Mouse (Mus musculus): ENCODE measurements around the gene Olfr281. TPM values are rescaled to one million over a fixed set of nuclear protein-coding genes. Genes with fewer than 3 reads are reported as not detected.

Gene Olfr281
- polyA plus RNA-seq, 1 experiment = not detected

GRCm38 (mm10) chr15:98497631-98498030 lies 45.2 kb downstream of the Olfr281 start:
- TF ChIP-seq CTCF (IDR thresholded peaks at IDR 0.05; ENCODE audit: control insufficient read depth, insufficient read depth, low read length) (no peak), POLR2A (IDR thresholded peaks at IDR 0.05; ENCODE audit: borderline replicate concordance, control insufficient read depth, low read depth, low read length) (no peak)
- WGBS = 77% methylated on average over 17 of the region's 17 CpGs

GRCm38 (mm10) chr15:98503317-98503716 lies 50.9 kb downstream of the Olfr281 start:
- H3K4me3 ChIP-seq (replicated peaks; ENCODE audit: control insufficient read depth, low read depth, low read length) = no peak overlapping the region
- no peak overlapping the region for H3K27ac ChIP-seq (ENCODE audit: control insufficient read depth, insufficient read depth, low read depth, low read length, poor library complexity)
- TF ChIP-seq POLR2A (IDR thresholded peaks at IDR 0.05; ENCODE audit: borderline replicate concordance, control insufficient read depth, low read depth, low read length) (no peak), CTCF (IDR thresholded peaks at IDR 0.05; ENCODE audit: control insufficient read depth, insufficient read depth, low read length) (no peak)
- H3K4me1 ChIP-seq (ENCODE audit: control insufficient read depth, insufficient read depth, low read length) = no peaks in the 10 kb centered on the region; the same call in 1 of the 2 replicates
- 79% methylated on average over 3 of the region's 3 CpGs for WGBS

More at GRCm38 (mm10) chr15:98497631-98498030, 45.2 kb downstream of the Olfr281 start:
- Histone ChIP-seq H3K4me1 (ENCODE audit: control insufficient read depth, insufficient read depth, low read length) (no peaks in the 10 kb centered on the region; the same call in 1 of the 2 replicates), H3K27ac (ENCODE audit: control insufficient read depth, insufficient read depth, low read depth, low read length, poor library complexity) (no peak overlapping the region), H3K4me3 (replicated peaks; ENCODE audit: control insufficient read depth, low read depth, low read length) (no peak overlapping the region)

GRCm38 (mm10) chr15:98504514-98504913 lies 52.1 kb downstream of the Olfr281 start:
- 18% methylated on average over 18 of the region's 18 CpGs for WGBS
- no peak overlapping the region for H3K27ac ChIP-seq (ENCODE audit: control insufficient read depth, insufficient read depth, low read depth, low read length, poor library complexity)
- H3K4me3 ChIP-seq (replicated peaks; ENCODE audit: control insufficient read depth, low read depth, low read length) = no peak overlapping the region
- TF ChIP-seq POLR2A (IDR thresholded peaks at IDR 0.05; ENCODE audit: borderline replicate concordance, control insufficient read depth, low read depth, low read length) (no peak), CTCF (IDR thresholded peaks at IDR 0.05; ENCODE audit: control insufficient read depth, insufficient read depth, low read length) (peak; percentile 68)
- no peaks in the 10 kb centered on the region; the same call in 1 of the 2 replicates for H3K4me1 ChIP-seq (ENCODE audit: control insufficient read depth, insufficient read depth, low read length)

- WGBS = 33% methylated on average over 9 of the region's 9 CpGs
- H3K4me1 ChIP-seq (ENCODE audit: control insufficient read depth, insufficient read depth, low read length) = peaks cover 2% of the 10 kb centered on the region
- no peak overlapping the region for H3K4me3 ChIP-seq (replicated peaks; ENCODE audit: control insufficient read depth, low read depth, low read length)
- TF ChIP-seq CTCF (IDR thresholded peaks at IDR 0.05; ENCODE audit: control insufficient read depth, insufficient read depth, low read length) = no peak
- TF ChIP-seq POLR2A (IDR thresholded peaks at IDR 0.05; ENCODE audit: borderline replicate concordance, control insufficient read depth, low read depth, low read length) = no peak
- H3K27ac ChIP-seq (ENCODE audit: control insufficient read depth, insufficient read depth, low read depth, low read length, poor library complexity) = no peak overlapping the region
Observed at GRCm38 (mm10) chr15:98506253-98506957, 54.0 kb downstream of the Olfr281 start.

- H3K27ac ChIP-seq (ENCODE audit: control insufficient read depth, insufficient read depth, low read depth, low read length, poor library complexity) = no peak overlapping the region
- H3K4me3 ChIP-seq (replicated peaks; ENCODE audit: control insufficient read depth, low read depth, low read length) = no peak overlapping the region
- TF ChIP-seq POLR2A (IDR thresholded peaks at IDR 0.05; ENCODE audit: borderline replicate concordance, control insufficient read depth, low read depth, low read length) (no peak), CTCF (IDR thresholded peaks at IDR 0.05; ENCODE audit: control insufficient read depth, insufficient read depth, low read length) (no peak)
- WGBS = 78% methylated on average over 6 of the region's 6 CpGs
- H3K4me1 ChIP-seq (ENCODE audit: control insufficient read depth, insufficient read depth, low read length) = peaks cover 2% of the 10 kb centered on the region
Observed at GRCm38 (mm10) chr15:98507321-98507720, 54.9 kb downstream of the Olfr281 start.

- 52% methylated on average over 2 of the region's 2 CpGs for WGBS
- no peak overlapping the region for H3K27ac ChIP-seq (ENCODE audit: control insufficient read depth, insufficient read depth, low read depth, low read length, poor library complexity)
Observed at GRCm38 (mm10) chr15:98509387-98509786, 57.0 kb downstream of the Olfr281 start.

More at GRCm38 (mm10) chr15:98509387-98509786, 57.0 kb downstream of the Olfr281 start:
- no peak for TF ChIP-seq CTCF (IDR thresholded peaks at IDR 0.05; ENCODE audit: control insufficient read depth, insufficient read depth, low read length)
- H3K4me1 ChIP-seq (ENCODE audit: control insufficient read depth, insufficient read depth, low read length) = peaks cover 2% of the 10 kb centered on the region
- H3K4me3 ChIP-seq (replicated peaks; ENCODE audit: control insufficient read depth, low read depth, low read length) = no peak overlapping the region

Other genes starting within 250 kb of the Olfr281 start
- gene Gm44579, start 231.6 kb upstream of the Olfr281 start, polyA plus RNA-seq (2011; ENCODE audit: insufficient read depth, insufficient read length, low replicate concordance, missing spikeins) = not detected in 2 replicates
- gene Olfr287, start 231.5 kb upstream of the Olfr281 start, polyA plus RNA-seq (2011; ENCODE audit: insufficient read depth, insufficient read length, low replicate concordance, missing spikeins) = not detected in 2 replicates
- not detected in 2 replicates for gene Olfr286, start 218.1 kb upstream of the Olfr281 start, polyA plus RNA-seq (2011; ENCODE audit: insufficient read depth, insufficient read length, low replicate concordance, missing spikeins)
- not detected in 2 replicates for gene H1fnt, start 195.3 kb upstream of the Olfr281 start, polyA plus RNA-seq (2011; ENCODE audit: insufficient read depth, insufficient read length, low replicate concordance, missing spikeins)
- not detected in 2 replicates for gene Zfp641, start 156.4 kb upstream of the Olfr281 start, polyA plus RNA-seq (2011; ENCODE audit: insufficient read depth, insufficient read length, low replicate concordance, missing spikeins)
- not detected in 2 replicates for gene Olfr285, start 135.2 kb upstream of the Olfr281 start, polyA plus RNA-seq (2011; ENCODE audit: insufficient read depth, insufficient read length, low replicate concordance, missing spikeins)
- not detected in 2 replicates for gene Olfr284, start 111.6 kb upstream of the Olfr281 start, polyA plus RNA-seq (2011; ENCODE audit: insufficient read depth, insufficient read length, low replicate concordance, missing spikeins)
- gene Olfr283, start 71.6 kb upstream of the Olfr281 start, polyA plus RNA-seq (2011; ENCODE audit: insufficient read depth, insufficient read length, low replicate concordance, missing spikeins) = not detected in 2 replicates
- not detected in 2 replicates for gene Olfr282, start 21.4 kb upstream of the Olfr281 start, polyA plus RNA-seq (2011; ENCODE audit: insufficient read depth, insufficient read length, low replicate concordance, missing spikeins)
- not detected in 2 replicates for gene OR5BS1P, start 17.3 kb downstream of the Olfr281 start, polyA plus RNA-seq (2011; ENCODE audit: insufficient read depth, insufficient read length, low replicate concordance, missing spikeins)
- gene Lalba, start 30.1 kb downstream of the Olfr281 start, polyA plus RNA-seq (2011; ENCODE audit: insufficient read depth, insufficient read length, low replicate concordance, missing spikeins) = not detected in 2 replicates
- gene Olfr279, start 39.8 kb downstream of the Olfr281 start, polyA plus RNA-seq (2011; ENCODE audit: insufficient read depth, insufficient read length, low replicate concordance, missing spikeins) = 0.29 TPM in 1 of 2 replicates, not detected in the other
- 39.2 and 52.3 TPM in 2 replicates for gene Kansl2, start 81.7 kb downstream of the Olfr281 start, polyA plus RNA-seq (2011; ENCODE audit: insufficient read depth, insufficient read length, low replicate concordance, missing spikeins)
- 18.5 and 31.3 TPM in 2 replicates for gene Ccnt1, start 118.3 kb downstream of the Olfr281 start, polyA plus RNA-seq (2011; ENCODE audit: insufficient read depth, insufficient read length, low replicate concordance, missing spikeins)
- not detected in 2 replicates for gene 4930415O20Rik, start 118.4 kb downstream of the Olfr281 start, polyA plus RNA-seq (2011; ENCODE audit: insufficient read depth, insufficient read length, low replicate concordance, missing spikeins)
- 45.8 and 65.2 TPM in 2 replicates for gene Adcy6, start 157.5 kb downstream of the Olfr281 start, polyA plus RNA-seq (2011; ENCODE audit: insufficient read depth, insufficient read length, low replicate concordance, missing spikeins)
- gene Cacnb3, start 178.3 kb downstream of the Olfr281 start, polyA plus RNA-seq (2011; ENCODE audit: insufficient read depth, insufficient read length, low replicate concordance, missing spikeins) = 0.70 and 1.8 TPM in 2 replicates
- gene Ddx23, start 210.3 kb downstream of the Olfr281 start, polyA plus RNA-seq (2011; ENCODE audit: insufficient read depth, insufficient read length, low replicate concordance, missing spikeins) = 52.3 and 81.0 TPM in 2 replicates
- 1.8 and 2.3 TPM in 2 replicates for gene Rnd1, start 224.9 kb downstream of the Olfr281 start, polyA plus RNA-seq (2011; ENCODE audit: insufficient read depth, insufficient read length, low replicate concordance, missing spikeins)